Mouse (Mus musculus) embryonic facial prominence, embryonic 12.5 days (tissue): ENCODE results near the gene Gm1043. TPM values are rescaled to one million over a fixed set of nuclear protein-coding genes. Genes with fewer than 3 reads are reported as not detected.

Experiments used
- ATAC-seq: fragments of 200-750 bp; cut with Nextera tagmentation; 2 replicates; pipeline ENCODE4 v1.8.0; 2017; ENCODE audit not compliant: insufficient number of reproducible peaks, insufficient read depth, low FRiP score, low TSS enrichment
- H3K27ac ChIP-seq: fragments of 300-500 bp; sonication (generic); 2 replicates; pipeline ENCODE4 v1.5.1; 2016; ENCODE audit warnings: mild to moderate bottlenecking
- H3K27me3 ChIP-seq: fragments of 300-500 bp; sonication (generic); 2 replicates; pipeline ENCODE4 v1.6.1; 2016; ENCODE audit warnings: mild to moderate bottlenecking, moderate library complexity
- H3K36me3 ChIP-seq: fragments of 300-500 bp; sonication (generic); 2 replicates; pipeline ENCODE4 v1.6.1; 2016; ENCODE audit warnings: mild to moderate bottlenecking
- H3K4me1 ChIP-seq: fragments of 300-500 bp; sonication (generic); 2 replicates; pipeline ENCODE4 v1.6.1; 2016
- H3K4me2 ChIP-seq: fragments of 300-500 bp; sonication (generic); replicated peaks from 2 replicates; pipeline ENCODE4 v1.6.1; 2016; ENCODE audit warnings: mild to moderate bottlenecking, moderate library complexity
- H3K4me3 ChIP-seq: fragments of 300-500 bp; sonication (generic); 2 replicates; pipeline ENCODE4 v1.5.1; 2016; ENCODE audit warnings: mild to moderate bottlenecking
- H3K9ac ChIP-seq: fragments of 300-500 bp; sonication (generic); 2 replicates; pipeline ENCODE4 v1.6.1; 2016; ENCODE audit warnings: mild to moderate bottlenecking, moderate library complexity
- H3K9me3 ChIP-seq: fragments of 300-500 bp; sonication (generic); 2 replicates; pipeline ENCODE4 v1.6.1; 2016; ENCODE audit warnings: mild to moderate bottlenecking, moderate library complexity
- WGBS: fragments of 180-500 bp; shearing (Covaris S2); methylation state at CpG from one replicate; pipeline ENCODE4 v1.1.7; 2016; 5-methylcytosine and 5-hydroxymethylcytosine counted together
- polyA plus RNA-seq: library from polyadenylated mRNA; unstranded; fragments of >200 nt; fragmentation: Nextera tagmentation; extraction: Ambion mirVana; gene quantifications from 2 replicates; pipeline ENCODE4 v1.2.1, GENCODE M21; 2016

Gene Gm1043
- polyA plus RNA-seq, 1 experiment from 2014 or later: not detected

DNA sequence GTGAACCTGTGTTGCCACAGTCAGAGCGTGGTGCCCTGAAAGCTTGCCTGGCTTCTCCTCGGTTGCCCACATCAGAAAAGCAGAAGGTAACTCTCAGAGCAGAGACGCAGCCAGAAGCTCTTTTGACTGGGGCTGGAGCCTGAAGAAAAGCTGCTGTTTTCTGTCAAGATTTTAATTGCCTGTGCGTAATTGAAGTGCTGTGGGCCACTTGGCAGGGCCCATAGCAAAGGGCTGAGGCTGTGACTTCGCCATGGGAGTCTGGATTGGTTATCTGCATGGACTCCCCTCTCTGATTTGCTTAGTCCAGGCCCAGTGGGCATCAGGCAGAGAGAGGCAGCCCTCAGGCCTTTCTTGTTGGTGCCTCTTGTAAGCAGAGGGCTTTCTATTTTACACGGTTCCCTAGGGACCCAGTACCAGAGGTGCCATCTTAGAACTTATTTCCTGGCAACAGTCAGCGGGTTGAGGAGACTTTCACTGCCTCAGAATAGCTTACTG, 36.1 kb downstream of the Gm1043 start:
- no peak overlapping the region for H3K9ac ChIP-seq
- H3K4me3 ChIP-seq: no peak overlapping the region
- no peak for ATAC-seq
- no peaks in the 10 kb centered on the region for H3K27me3 ChIP-seq
- no peaks in the 10 kb centered on the region for H3K4me1 ChIP-seq
- H3K9me3 ChIP-seq: no peaks in the 10 kb centered on the region
- WGBS: 78% methylated on average over 7 of the region's 7 CpGs
- H3K4me2 ChIP-seq: no peak overlapping the region
- no peak overlapping the region for H3K27ac ChIP-seq
- no peaks in the 10 kb centered on the region for H3K36me3 ChIP-seq

DNA sequence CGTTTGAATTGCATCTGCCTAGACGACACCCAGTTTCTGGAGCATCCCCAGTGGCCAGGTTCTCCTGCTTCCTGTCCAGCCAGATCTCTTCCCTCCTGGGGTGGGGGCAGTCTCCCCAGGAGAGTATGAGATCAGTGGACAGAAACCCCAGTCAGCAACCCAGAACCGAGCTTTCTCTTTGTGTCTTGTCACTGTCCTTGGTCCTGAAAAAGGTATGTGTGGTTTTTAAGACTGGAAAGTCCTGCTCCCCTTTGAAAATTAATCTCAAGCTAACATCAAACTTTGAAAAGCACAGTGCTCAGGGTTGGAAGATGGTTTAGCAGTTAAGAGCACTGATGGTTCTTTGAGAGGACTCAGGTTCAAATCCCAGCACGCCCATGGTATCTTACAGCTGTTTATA, 46.7 kb downstream of the Gm1043 start:
- Histone ChIP-seq H3K27ac (no peak overlapping the region), H3K4me2 (no peak overlapping the region), H3K36me3 (no peaks in the 10 kb centered on the region), H3K9me3 (no peaks in the 10 kb centered on the region), H3K4me3 (no peak overlapping the region), H3K9ac (no peak overlapping the region), H3K27me3 (no peaks in the 10 kb centered on the region), H3K4me1 (no peaks in the 10 kb centered on the region)
- WGBS: 48% methylated on average over 4 of the region's 4 CpGs
- no peak for ATAC-seq

DNA sequence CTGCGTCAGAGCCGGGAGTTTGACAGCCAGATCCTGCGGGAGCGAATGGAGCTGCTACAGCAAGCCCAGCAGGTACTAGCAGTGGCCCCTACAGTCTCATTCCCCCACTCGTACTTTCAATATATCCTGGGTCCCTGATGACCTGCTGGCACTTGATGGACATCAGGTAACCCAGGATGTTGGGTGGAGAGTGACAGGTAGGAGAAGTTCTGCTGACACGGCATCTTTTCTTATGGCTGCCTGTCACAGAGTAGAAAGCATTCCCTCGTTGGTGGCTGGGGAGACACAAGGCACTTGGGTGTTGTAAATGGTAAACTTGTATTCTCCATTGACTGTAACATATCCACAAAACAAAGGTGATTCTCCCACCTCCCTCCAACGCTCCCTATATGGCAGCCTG, 56.6 kb downstream of the Gm1043 start:
- Histone ChIP-seq H3K9ac (no peak overlapping the region), H3K4me3 (no peak overlapping the region), H3K9me3 (no peaks in the 10 kb centered on the region), H3K4me2 (no peak overlapping the region), H3K27ac (no peak overlapping the region), H3K27me3 (no peaks in the 10 kb centered on the region), H3K36me3 (no peaks in the 10 kb centered on the region), H3K4me1 (no peaks in the 10 kb centered on the region)
- ATAC-seq: no peak
- WGBS: 74% methylated on average over 8 of the region's 8 CpGs

DNA sequence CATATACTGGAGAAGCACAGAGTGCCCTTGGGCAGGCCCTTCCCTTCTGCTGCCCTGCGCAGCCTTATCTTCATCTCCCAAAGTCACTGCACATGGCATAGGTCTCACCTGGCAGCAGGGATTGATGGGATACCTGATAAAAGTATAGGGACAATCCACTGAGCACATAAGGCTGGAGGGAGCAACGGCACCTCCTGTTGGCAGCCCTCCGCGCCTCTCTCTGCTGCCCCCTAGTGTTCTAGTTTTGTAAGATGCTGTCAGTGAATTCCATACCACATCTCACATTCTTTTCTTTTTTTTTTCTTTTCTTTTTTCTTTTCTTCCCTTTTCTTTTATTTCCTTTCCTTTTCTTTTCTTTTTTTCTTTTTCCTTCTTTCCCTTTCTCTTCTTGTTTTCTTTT, 62.4 kb downstream of the Gm1043 start:
- H3K36me3 ChIP-seq: no peaks in the 10 kb centered on the region
- WGBS: 11% methylated on average over 4 of the region's 4 CpGs
- H3K27ac ChIP-seq: no peak overlapping the region
- H3K4me3 ChIP-seq: no peak overlapping the region
- H3K9me3 ChIP-seq: no peaks in the 10 kb centered on the region
- no peak overlapping the region for H3K4me2 ChIP-seq
- H3K9ac ChIP-seq: no peak overlapping the region
- ATAC-seq: no peak
- H3K27me3 ChIP-seq: peaks cover 3% of the 10 kb centered on the region; the same call in 1 of the 2 replicates
- H3K4me1 ChIP-seq: no peaks in the 10 kb centered on the region

DNA sequence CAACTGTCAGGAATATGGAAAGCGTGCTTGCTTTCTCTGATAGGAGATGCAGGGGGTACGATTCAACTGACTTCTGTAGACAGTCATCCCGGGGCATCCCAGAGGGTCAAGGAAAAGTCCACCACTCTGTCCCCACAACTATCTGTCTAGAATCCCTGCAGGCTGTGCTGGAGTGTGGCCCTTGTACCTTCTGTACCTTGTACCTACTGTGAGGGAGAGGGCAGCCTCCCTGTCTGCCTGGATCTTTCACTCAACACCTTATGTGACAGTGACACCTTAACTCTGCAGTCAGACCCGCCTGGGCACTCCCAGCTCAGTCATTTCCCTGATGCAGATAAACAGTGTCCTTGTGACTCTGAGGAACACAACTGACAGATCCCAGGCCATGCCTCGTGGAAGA, 65.5 kb downstream of the Gm1043 start:
- H3K9me3 ChIP-seq: no peaks in the 10 kb centered on the region
- H3K4me3 ChIP-seq: no peak overlapping the region
- H3K4me1 ChIP-seq: no peaks in the 10 kb centered on the region
- no peaks in the 10 kb centered on the region for H3K36me3 ChIP-seq
- H3K9ac ChIP-seq: no peak overlapping the region
- peaks cover 3% of the 10 kb centered on the region; the same call in 1 of the 2 replicates for H3K27me3 ChIP-seq
- ATAC-seq: no peak
- H3K4me2 ChIP-seq: no peak overlapping the region
- no peak overlapping the region for H3K27ac ChIP-seq
- WGBS: 74% methylated on average over 5 of the region's 5 CpGs

DNA sequence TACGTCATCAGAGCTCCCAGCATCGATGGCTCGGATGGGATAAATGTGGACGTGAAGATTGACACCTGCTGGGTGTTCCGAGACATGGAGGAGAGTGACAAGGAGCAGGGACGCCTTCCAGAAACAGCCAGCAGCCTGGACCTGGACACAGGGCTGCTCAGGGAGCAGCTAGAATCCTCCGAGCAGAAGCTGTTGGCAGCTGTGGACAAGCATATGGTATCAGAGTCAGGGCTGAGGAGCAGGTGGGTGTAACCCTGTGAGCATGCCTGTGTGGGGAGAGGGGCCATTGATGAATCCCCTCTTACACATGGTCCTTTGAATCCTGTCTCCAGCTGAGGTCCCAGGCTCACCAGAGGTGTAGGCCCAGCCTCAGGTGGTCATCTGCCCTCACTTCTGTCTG, 69.3 kb downstream of the Gm1043 start:
- 83% methylated on average over 7 of the region's 7 CpGs for WGBS
- no peaks in the 10 kb centered on the region for H3K36me3 ChIP-seq
- no peak for ATAC-seq
- no peak overlapping the region for H3K4me2 ChIP-seq
- H3K27me3 ChIP-seq: peaks cover 5% of the 10 kb centered on the region; the same call in 1 of the 2 replicates
- no peak overlapping the region for H3K4me3 ChIP-seq
- no peak overlapping the region for H3K27ac ChIP-seq
- H3K9me3 ChIP-seq: no peaks in the 10 kb centered on the region
- no peaks in the 10 kb centered on the region for H3K4me1 ChIP-seq
- no peak overlapping the region for H3K9ac ChIP-seq

DNA sequence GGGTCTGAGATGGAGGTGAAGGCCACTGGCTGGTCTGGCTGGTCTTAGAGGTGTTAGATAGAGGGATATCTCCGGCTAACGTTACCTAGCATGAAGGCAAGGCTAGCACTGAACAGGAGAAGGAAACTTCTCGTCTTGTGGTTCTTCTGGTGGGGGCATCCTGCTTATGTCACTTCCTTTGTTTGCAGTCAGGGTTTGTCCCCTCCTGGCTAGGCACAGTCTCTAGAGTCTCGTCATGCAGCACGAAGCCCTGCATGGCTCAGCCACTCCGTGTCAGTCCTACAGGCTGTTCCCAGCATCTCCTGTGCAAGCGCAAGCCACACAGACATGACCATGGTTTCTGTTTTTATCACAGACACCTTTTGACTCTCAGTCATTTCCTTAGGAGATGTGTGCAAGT, 73.2 kb downstream of the Gm1043 start:
- peaks cover 44% of the 10 kb centered on the region for H3K27me3 ChIP-seq
- WGBS: 79% methylated on average over 7 of the region's 7 CpGs
- no peak overlapping the region for H3K4me2 ChIP-seq
- no peaks in the 10 kb centered on the region for H3K36me3 ChIP-seq
- peaks cover 5% of the 10 kb centered on the region; the same call in 1 of the 2 replicates for H3K4me1 ChIP-seq
- no peak overlapping the region for H3K4me3 ChIP-seq
- H3K9ac ChIP-seq: no peak overlapping the region
- no peak for ATAC-seq
- H3K9me3 ChIP-seq: no peaks in the 10 kb centered on the region
- H3K27ac ChIP-seq: no peak overlapping the region

DNA sequence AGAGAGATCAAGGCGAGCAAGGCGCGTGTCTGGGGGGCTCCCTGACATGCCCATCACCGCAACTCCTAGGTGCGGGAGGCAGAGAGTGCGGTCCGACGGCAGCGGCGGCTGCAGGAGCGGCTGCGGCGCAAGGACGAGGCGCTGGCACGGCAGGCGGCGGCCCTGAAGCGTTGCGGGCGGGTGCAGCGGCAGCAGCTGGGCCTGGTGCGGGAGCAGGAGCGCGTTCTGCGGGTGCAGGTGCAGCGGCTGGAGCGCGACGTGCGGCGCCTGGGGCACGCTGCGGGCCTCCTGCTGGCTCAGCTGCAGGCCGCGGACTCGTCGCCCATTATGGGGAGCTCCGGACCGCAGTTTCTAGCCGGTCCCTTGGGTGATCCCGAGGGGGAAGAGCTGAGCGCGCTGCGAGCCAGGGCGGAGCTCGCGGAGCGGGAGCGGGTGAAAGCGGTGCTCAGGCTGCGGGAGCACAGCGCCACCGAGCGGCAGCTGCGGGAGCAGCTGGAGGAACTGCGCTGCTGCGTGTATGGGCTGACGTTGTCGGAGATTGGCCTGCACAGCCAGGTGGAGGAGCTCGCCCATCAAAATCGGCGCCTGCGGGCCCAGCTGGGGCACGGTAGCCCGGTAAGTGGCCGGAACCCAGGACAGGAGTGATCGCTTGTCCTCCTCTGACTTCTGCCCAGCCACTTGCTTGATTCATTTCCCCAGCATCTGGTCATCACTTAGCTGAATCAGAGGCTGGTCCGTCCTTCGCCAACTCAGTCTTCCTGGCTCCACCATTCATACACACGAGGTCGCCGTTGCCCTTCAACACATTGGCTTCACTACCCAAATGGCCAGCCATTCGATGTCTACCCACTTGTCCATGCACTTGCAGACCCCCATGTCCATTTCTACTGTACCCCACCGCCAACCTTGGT, 78.0 kb downstream of the Gm1043 start:
- Histone ChIP-seq H3K27ac (no peak overlapping the region), H3K27me3 (peaks cover 64% of the 10 kb centered on the region), H3K36me3 (no peaks in the 10 kb centered on the region), H3K4me1 (peaks cover 5% of the 10 kb centered on the region; the same call in 1 of the 2 replicates), H3K9ac (no peak overlapping the region), H3K4me3 (peak overlapping the region; percentile 31), H3K4me2 (peak overlapping the region; percentile 55), H3K9me3 (no peaks in the 10 kb centered on the region)
- ATAC-seq: no peak
- 9% methylated on average over 66 of the region's 75 CpGs for WGBS

DNA sequence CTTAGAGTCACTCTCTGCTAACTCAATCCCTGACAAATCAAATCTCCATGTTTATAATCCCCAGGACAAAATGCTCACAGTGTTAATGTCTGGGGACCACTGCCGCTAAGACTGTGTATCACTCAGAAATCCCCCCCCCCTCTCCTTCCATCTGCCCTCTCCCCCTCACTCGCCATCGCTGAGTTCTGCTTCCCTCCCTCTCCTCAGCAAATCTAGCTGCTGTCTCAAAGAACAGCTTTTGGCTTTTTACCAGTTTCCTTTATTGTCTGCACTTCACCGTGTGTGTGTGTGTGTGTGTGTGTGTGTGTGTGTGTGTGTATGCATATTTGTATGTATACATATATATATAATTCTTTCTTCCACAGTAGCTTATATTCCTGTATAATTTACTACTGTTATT, 91.3 kb downstream of the Gm1043 start:
- H3K4me2 ChIP-seq: no peak overlapping the region
- H3K4me3 ChIP-seq: no peak overlapping the region
- no peak overlapping the region for H3K27ac ChIP-seq
- WGBS: 51% methylated on average over 4 of the region's 4 CpGs
- ATAC-seq: no peak
- H3K27me3 ChIP-seq: no peaks in the 10 kb centered on the region
- no peaks in the 10 kb centered on the region for H3K4me1 ChIP-seq
- H3K36me3 ChIP-seq: no peaks in the 10 kb centered on the region
- no peak overlapping the region for H3K9ac ChIP-seq
- no peaks in the 10 kb centered on the region for H3K9me3 ChIP-seq

DNA sequence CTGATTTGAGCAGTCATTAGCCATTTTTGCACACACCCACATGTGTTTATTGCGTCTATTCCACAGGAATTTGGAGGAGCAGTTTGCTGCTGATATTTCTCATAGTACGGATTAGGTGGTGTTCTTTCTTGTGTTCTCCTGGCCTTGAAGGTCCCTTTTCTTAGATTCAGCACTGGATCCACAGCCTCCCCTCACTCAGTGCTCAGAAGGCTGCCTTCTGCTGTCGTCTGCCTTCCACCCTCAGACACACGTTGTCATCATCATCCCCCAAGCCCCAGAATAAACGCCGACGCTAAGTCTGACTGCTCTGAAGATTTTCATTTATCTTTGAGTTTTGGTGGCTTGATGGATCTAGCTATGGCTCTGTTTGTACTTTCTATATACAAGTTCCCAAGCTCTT, 91.9 kb downstream of the Gm1043 start:
- no peak for ATAC-seq

DNA sequence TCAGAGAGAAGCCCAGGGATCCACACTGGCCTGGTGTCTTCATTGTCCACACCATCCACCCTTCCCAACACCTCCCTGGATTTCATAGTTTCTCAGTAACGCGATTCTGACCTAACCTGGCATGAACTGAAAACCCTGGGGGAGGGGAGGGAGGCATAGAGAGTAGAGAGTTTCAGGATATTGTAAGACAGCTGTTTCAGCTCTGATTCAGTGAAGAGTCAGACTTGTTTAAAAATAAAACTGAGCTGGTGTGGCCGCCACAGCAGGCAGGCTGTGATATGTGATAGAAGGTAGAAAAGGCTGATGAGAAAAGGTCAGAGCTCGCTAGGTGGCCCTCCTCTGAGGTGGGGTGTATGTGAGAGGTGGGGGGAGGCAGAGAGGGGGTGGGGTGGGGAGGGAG, 93.6 kb downstream of the Gm1043 start:
- H3K27ac ChIP-seq: no peak overlapping the region
- H3K9ac ChIP-seq: no peak overlapping the region
- H3K9me3 ChIP-seq: no peaks in the 10 kb centered on the region
- no peak overlapping the region for H3K4me2 ChIP-seq
- H3K27me3 ChIP-seq: no peaks in the 10 kb centered on the region
- H3K4me3 ChIP-seq: no peak overlapping the region
- no peaks in the 10 kb centered on the region for H3K36me3 ChIP-seq
- no peak for ATAC-seq
- 66% methylated on average over 4 of the region's 4 CpGs for WGBS
- H3K4me1 ChIP-seq: no peaks in the 10 kb centered on the region

More for the DNA sequence above, 91.9 kb downstream of the Gm1043 start:
- no peak overlapping the region for H3K9ac ChIP-seq
- WGBS: 77% methylated on average over 7 of the region's 7 CpGs
- no peak overlapping the region for H3K27ac ChIP-seq
- H3K9me3 ChIP-seq: no peaks in the 10 kb centered on the region
- H3K4me1 ChIP-seq: no peaks in the 10 kb centered on the region
- no peak overlapping the region for H3K4me3 ChIP-seq
- H3K36me3 ChIP-seq: no peaks in the 10 kb centered on the region
- no peaks in the 10 kb centered on the region for H3K27me3 ChIP-seq
- H3K4me2 ChIP-seq: no peak overlapping the region

DNA sequence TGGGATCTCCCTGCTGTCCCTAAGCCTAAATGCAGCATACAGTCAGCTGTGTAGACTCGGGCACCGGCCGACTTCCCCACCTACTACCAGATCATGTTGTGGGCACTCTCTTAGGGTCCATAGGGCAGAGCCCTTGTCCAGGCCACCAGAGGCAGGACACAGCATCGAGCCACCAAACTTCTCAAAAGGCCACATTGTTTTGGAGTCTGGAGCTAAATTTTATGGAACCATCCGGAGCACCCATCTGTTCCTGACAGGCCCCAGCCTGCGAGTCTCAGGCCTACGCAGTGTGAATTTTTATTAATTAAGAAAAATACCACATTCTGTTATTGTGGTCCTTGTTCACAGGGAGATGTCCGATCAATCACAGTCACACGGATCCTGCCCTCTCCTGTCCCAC, 94.7 kb downstream of the Gm1043 start:
- Histone ChIP-seq H3K9ac (no peak overlapping the region), H3K27me3 (no peaks in the 10 kb centered on the region), H3K4me3 (no peak overlapping the region), H3K27ac (no peak overlapping the region), H3K36me3 (no peaks in the 10 kb centered on the region), H3K4me1 (no peaks in the 10 kb centered on the region), H3K4me2 (no peak overlapping the region), H3K9me3 (no peaks in the 10 kb centered on the region)
- ATAC-seq: no peak
- WGBS: 89% methylated on average over 9 of the region's 9 CpGs
